Mouse (Mus musculus): ENCODE data around the gene Prg3.

DNA sequence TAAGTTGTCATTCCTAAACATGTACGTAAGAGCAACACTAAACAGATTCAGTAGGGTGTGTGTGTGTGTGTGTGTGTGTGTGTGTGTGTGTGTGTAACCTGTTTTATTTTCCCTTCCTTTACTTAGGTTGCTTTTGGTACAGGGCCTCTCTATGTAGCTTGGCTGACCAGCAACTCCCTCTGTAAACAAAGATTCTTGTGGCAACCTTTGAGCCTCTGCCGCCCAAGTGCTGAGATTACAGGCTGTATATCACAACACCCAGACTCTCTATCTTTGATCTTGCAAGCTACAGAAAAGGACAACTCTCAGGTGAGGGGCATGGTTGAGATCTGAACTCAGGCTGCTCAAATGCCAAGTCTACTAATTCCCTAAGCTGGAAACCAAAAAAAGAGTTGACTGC, 21.2 kb downstream of the Prg3 start:
- TF ChIP-seq CTCF (IDR thresholded peaks at IDR 0.05; ENCODE audit: control insufficient read depth, insufficient read depth, insufficient read length) = no peak
- no peak for TF ChIP-seq MYOG (IDR thresholded peaks at IDR 0.05; ENCODE audit: control insufficient read depth, extremely low read depth, insufficient read length)
- no peak for TF ChIP-seq MYOD1 (IDR thresholded peaks at IDR 0.05; ENCODE audit: control insufficient read depth, insufficient read length, low read depth)
- no peak for TF ChIP-seq USF1 (IDR thresholded peaks at IDR 0.05; ENCODE audit: low read depth)

All from C2C12 (cell line).